Mouse (Mus musculus): Measurements from ENCODE around the gene Id4.

Id4 gene

DNA sequence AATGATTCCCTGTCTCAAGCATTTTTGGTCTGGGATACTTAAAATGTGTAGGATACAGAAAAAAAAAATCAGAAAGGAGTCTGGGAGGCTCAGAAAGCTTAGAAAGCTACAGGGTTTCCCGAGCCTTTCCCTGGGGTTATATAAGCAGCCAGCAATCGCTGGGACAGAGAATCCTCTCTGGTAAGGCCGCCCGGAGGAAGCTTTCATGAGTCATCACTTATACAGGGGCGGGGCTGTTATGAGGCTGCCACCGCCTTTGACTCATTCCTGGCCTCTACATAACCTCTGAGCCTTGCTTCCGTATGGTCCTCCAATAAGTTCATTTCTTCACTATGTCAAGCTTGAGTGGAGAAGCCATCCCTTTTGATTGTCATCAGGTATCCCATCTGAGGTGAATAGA lies 53.5 kb downstream of the Id4 start:
- in situ Hi-C loops (cut with MboI, MseI): no loop called here
